Mouse (Mus musculus) myocyte (in vitro differentiated cells): ENCODE data around the gene 1700066M21Rik.

ENCODE experiments used
- CEBPB ChIP-seq: IDR thresholded peaks from 2 replicates; pipeline ENCODE4 v1.6.1; 2011; ENCODE audit warnings: mild to moderate bottlenecking, moderate library complexity; ENCODE audit not compliant: poor library complexity, insufficient read depth, severe bottlenecking
- E2F4 ChIP-seq: IDR thresholded peaks from one replicate; pipeline ENCODE4 v1.6.1; 2011; ENCODE audit warnings: mild to moderate bottlenecking, control low read depth, moderate library complexity; ENCODE audit not compliant: insufficient read depth
- MAX ChIP-seq: IDR thresholded peaks from one replicate; pipeline ENCODE4 v1.6.1; 2011; ENCODE audit warnings: low read depth, mild to moderate bottlenecking, control low read depth
- MYOD1 ChIP-seq, 3 experiments: IDR thresholded peaks; one replicate each; pipeline ENCODE4 v1.6.1; 2011; ENCODE audit warnings: control low read depth in 2 of 3, low read depth in 2 of 3, mild to moderate bottlenecking in 2 of 3, moderate library complexity in 1 of 3; ENCODE audit not compliant: insufficient read length in 2 of 3, control insufficient read depth in 1 of 3
- POLR2A ChIP-seq: IDR thresholded peaks from one replicate; pipeline ENCODE4 v1.6.1; 2011; ENCODE audit warnings: low read depth, mild to moderate bottlenecking, control low read depth, moderate library complexity; ENCODE audit not compliant: insufficient read length
- POLR2AphosphoS2 ChIP-seq: IDR thresholded peaks from one replicate; pipeline ENCODE4 v1.6.1; 2011; ENCODE audit warnings: low read depth, control low read depth; ENCODE audit not compliant: insufficient read length
- REST ChIP-seq: IDR thresholded peaks from one replicate; pipeline ENCODE4 v1.6.1; 2011; ENCODE audit warnings: mild to moderate bottlenecking, control low read depth, moderate library complexity; ENCODE audit not compliant: insufficient read depth, insufficient read length
- TCF12 ChIP-seq: IDR thresholded peaks from one replicate; pipeline ENCODE4 v1.6.1; 2011; ENCODE audit warnings: mild to moderate bottlenecking, control low read depth; ENCODE audit not compliant: poor library complexity, insufficient read depth, severe bottlenecking
- TCF3 ChIP-seq: IDR thresholded peaks from one replicate; pipeline ENCODE4 v1.6.1; 2011; ENCODE audit warnings: low read depth, control low read depth; ENCODE audit not compliant: insufficient read length
- USF1 ChIP-seq: IDR thresholded peaks from one replicate; pipeline ENCODE4 v1.6.1; 2011; ENCODE audit warnings: low read depth, mild to moderate bottlenecking, control low read depth, moderate library complexity

DNA sequence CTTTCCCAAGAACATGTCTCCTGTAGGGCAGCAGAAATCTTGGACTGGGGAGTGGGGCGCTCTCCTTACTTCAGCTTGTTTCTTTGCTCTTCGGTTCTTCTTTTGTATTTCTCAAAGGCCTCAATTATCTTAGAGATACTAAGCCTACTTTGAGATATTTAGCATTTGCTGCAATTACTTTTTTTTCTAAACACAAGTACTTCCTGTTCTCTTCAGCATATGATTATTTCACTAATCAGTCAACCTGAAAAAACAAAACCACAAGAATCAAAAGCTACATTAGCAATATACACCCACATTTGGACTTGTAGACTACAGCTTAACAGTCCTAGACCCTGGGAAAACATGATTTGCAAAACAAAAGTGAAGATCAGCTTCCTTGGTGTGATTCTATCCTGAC, 2.1 kb upstream of the 1700066M21Rik start:
- TF ChIP-seq POLR2A (no peak), CEBPB (no peak), E2F4 (no peak), USF1 (no peak), MAX (no peak), TCF3 (no peak), POLR2AphosphoS2 (no peak), REST (no peak), MYOD1 (IDR thresholded peaks at IDR 0.05; ENCODE audit: control insufficient read depth in 1 of 3, insufficient read length in 2 of 3, low read depth in 2 of 3) (no peak), TCF12 (no peak)
